Mouse (Mus musculus): ENCODE data around the gene Phactr2. TPM values are rescaled to one million over a fixed set of nuclear protein-coding genes. Genes with fewer than 3 reads are reported as not detected.

Gene Phactr2
- total RNA-seq, 2 experiments from 2014 or later, result 21.3 to 25.7 TPM

DNA sequence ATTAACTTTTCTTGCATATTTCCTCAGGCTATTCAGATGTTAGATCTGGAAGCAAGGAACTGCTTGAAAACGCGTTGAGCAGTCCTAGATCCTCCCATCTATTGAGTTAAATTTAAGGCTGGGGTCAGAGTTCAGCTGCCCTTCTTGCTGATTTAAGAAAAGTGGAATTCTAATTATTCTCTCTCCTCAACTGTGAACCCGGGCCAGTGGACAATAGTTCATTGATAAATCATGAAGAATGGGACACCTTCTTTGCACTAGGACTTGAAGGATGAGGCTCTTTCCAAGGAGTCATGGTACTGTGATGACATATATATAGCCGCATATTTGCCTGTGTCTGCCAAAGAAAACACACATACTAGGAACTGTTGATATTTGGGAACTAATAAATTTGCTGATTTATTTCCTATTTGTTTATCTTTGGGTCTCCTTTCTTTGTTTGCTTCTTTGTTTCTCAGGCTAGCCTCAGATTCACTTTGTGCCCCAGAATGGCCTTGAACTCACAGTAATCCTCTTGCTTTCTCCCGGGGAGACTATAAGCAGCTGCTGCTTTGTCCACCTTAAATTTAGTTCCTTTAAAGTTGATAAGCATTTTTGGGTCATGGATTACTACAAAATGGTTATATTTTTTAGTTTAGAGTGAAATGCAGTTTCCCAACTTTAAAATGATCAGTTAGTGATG lies 127.5 kb downstream of the Phactr2 start:
- intact Hi-C loops (cut with DNase I; ENCODE audit: low total_unique reads), result no loop called here

DNA sequence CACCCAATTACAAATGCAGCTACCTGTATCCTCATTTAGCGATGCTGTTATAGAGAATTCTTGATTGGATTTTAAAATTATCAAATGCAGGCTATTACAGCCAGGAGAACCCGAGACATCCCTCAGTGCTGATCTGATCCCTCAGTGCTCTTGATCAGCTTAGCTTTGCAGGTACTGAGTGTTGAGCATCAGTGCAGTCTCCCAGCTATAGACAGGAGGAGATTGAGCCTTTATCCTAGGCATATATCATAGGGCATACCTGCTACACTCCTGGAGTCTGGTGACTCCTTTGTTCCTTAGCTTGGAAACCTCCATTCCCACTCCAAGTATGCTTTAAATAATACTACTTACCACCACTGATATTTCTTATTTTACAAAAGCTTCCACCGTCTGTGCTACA lies 133.6 kb downstream of the Phactr2 start:
- intact Hi-C loops (cut with DNase I; ENCODE audit: low total_unique reads), result no loop called here
- no peak for DNase-seq

More for the DNA sequence above, 127.5 kb downstream of the Phactr2 start:
- DNase-seq, result no peak

DNA sequence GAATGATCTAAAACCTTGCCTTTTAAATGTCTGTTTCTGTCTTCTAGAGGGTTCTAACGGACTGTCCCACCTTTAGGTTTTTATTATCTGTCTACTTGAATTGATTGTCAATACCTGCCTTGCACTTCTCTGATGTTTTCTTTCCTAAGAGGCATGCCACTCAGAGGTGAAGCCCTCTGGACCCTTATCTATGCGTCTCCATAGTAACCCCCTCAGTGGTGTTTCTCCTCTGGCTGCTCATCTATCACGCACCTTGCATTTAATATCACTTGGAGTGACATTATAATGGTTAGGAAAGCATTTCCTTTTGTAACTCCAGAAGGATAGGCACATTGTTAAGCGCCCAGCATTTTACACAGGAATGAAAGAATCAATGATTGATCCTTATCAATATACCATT lies 137.2 kb downstream of the Phactr2 start:
- intact Hi-C loops (cut with DNase I; ENCODE audit: low total_unique reads), result no loop called here
- DNase-seq, result no peak

DNA sequence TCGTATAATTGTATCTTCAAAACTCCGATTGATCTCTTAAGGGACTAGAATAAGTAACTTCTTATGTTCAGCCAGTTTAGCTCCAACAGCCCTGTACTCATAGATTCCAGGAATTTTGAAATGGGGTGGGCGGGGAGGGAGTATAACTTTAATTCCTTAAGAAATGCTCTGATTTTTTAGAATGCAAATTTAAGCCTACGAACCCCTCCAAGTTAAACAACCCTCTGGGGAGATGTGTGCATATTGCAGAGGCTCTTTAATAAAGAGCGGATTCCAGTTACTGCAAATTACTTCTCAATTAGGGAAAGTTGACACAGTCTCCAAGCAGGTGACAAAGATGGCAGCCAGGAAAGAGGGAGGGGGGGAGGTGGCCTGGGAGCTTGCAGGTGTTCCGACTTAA lies 138.4 kb downstream of the Phactr2 start:
- DNase-seq, result no peak
- intact Hi-C loops (cut with DNase I; ENCODE audit: low total_unique reads), result no loop called here

DNA sequence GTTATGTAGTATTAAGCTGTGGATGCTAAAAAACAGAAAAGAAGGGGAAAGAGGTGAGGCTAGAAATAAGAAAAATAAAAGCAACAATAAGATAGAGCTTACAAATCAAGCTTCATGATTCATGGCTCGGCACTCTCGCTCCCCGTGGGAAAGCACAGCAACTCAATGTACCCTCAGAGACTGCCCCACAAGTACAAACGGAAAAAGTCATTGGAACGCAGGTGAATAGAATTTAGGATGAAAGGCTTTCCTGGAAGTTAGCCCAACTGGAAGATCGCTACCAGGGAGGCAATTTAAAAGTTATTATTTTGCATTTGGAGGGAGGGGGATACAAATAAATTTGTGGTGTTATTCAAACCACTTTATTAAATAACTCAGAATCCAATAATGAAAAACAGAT lies 138.9 kb downstream of the Phactr2 start:
- DNase-seq, result no peak
- intact Hi-C loops (cut with DNase I; ENCODE audit: low total_unique reads), result no loop called here

DNA sequence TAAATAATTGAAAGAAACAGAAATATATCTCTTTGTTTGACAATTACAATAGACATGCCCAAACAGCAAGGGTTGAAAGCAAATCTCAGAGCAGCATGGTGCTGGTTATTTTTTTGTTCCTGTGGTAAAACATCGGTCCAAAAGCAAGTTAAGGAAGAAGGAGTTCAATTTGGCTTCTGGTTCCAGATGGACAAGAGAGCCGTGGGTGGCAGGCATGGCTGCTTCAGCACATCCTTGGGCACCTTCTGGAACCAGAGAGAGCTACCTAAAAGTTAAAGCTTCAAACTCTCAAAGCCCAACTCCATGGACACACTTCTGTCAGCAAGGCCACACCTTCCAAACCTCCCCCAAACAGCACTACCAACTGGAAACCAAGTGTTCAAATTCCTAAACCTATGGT lies 140.4 kb downstream of the Phactr2 start:
- no peak for DNase-seq
- intact Hi-C loops (cut with DNase I; ENCODE audit: low total_unique reads), result no loop called here

DNA sequence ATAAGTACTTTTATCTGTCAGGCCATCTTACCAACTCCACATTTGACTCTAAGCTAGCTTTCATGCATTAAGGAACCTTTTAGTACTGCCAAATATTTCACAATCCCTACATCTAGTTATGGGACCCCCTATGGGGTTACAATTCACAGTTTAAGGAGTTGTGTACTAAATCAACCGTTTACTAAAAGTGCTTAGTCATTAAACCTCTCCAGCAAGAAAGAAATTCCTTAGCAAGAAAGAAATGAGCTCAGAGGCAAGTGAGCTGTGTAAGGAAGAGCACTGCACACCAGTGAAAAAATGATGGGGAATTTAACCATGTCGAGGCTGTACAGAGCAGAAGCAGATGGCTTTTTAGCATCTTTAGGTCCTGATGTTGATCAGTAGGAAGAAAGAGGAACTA lies 141.2 kb downstream of the Phactr2 start:
- intact Hi-C loops (cut with DNase I; ENCODE audit: low total_unique reads), result no loop called here
- DNase-seq, result no peak

DNA sequence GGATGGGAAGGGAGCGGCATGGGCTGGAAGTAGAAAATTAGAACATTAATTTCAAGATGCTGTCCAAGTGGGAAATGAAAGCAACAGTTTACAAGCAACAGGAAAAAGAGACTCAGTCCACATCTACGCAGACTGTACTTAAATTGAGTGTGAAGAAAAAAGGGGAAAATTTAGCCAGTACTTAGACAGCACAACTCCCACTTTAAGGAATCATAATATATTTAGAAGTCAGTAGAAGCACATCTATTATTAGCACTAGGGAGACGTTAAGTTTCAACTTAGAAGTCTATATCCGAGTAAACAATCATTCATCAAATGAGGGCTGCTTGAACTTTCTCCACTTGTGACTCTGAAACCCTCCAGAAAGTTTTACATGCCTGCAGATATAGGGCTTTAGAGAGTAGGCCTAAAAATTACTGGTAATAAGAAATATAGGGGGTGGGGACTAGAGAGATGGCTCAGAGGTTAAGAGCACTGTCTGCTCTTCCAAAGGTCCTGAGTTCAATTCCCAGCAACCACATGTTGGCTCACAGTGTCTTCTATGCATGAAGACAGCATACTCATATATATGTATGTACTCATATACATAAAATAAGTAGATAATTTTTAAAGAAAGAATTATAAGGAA lies 142.7 kb downstream of the Phactr2 start:
- DNase-seq, result no peak
- intact Hi-C loops (cut with DNase I; ENCODE audit: low total_unique reads), result no loop called here

DNA sequence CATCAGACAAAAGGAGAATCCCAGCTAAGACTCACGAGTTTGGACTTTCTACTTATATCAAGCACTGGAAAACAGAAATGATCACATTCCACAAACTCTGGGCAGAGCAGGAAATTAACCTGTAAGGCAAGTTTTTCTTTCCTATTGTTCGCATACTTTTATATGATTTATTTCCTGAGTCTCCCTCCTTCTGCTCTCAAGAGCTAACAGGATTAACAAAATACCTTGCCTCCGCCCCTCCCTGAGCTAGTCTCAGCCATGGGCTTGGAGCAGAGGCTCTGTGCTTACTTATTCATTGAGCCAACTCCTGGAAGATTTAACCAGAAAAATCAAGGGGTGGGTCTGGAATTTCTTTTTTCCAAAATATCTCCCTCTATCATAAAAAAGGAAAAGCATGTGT lies 145.6 kb downstream of the Phactr2 start:
- no peak for DNase-seq
- intact Hi-C loops (cut with DNase I; ENCODE audit: low total_unique reads), result no loop called here

DNA sequence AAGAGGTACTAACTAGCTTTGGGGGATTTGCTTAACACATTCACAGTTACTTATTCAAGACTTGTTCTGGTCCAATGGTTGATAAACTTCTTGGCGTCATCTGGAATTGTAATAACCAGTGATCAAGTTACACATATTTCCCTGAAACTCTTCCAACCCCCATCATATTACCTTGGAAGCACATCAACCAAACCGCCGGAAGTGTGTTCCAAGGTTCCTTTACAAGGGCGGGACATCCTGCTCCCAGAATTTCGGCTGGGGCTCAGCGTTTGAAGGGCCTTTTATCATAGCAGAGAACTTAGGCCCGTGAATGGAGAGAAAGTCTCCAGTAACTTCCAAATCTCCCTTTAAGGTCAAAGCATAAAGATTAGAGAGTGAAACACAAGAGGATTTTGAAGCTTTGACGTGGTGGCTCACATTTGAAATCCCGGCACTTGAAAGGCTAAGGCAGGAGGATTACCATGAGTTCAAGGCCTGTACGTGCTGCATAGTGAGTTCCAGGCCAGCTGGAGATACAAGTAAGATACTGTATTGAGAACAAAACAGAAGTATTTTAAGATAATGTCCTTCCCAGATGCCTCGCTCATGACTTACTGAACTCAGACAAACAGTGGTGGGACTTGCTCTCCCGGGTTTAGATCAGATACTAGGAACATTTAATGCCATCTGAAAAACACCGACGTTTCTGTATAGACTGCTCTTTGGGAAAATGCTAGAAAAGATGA lies 147.9 kb downstream of the Phactr2 start:
- intact Hi-C loops (cut with DNase I; ENCODE audit: low total_unique reads), result no loop called here
- no peak for DNase-seq

DNA sequence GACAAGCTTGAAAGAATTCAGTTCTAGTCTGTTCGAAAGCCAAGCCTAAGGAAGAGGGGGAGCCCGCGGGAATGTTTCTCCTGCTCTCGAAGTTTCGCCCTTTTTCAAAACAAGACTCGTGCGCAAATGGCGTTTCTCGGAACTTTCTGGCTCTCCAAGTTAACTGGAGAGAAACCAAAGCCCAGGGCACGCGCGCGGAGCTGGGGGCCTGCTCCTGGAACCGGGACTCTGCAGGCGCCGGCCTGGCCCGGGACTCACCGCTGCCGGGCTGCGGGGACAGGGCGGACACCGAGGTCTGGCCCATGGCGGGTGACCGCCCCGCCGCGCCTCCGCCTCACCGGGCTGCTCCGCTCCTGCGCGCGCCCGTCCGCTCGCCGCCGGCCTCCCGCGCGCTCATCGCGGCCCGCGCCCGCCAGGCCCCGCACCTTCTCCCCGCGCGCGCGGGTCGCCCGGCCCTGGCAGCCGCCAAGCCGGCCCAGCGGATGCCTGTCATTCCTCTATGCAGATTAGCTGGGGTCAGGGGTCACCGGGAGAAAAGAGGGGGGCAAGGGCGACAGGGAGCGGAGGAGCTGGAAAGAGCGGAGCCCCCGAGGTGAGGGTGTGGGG lies 150.3 kb downstream of the Phactr2 start:
- intact Hi-C loops (cut with DNase I; ENCODE audit: low total_unique reads), result no loop called here
- peak; percentile 75 for DNase-seq

DNA sequence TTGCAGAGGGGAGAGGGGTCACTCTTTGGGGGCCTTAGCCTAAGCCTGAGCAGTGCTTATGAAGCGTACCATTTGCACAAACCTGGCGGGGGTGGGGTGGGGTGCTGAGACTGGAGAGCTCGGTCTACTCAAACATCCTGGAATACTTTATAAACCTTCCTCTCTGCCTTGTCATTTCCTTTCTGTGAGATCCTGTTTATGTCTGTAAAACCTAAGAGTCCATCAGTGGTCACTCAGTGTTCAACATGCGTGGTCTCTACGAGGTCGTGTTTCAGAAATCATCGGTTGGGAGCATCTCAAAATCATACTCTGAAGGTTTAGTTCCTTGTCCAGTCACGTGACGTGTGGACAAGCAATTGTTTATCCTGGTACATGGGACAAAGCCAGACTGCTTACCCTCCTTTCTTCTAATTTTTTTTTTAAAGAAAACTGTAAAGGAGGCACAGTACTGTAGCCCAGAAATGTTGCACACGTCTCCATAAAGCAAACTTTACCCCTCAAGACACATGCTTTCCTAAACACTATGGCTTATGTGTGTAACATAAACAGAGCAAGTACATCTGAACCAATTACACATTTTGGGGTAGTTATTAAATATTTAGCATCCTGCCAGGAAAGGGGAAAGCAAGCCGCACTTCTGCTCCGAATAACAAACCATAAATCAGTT lies 150.9 kb downstream of the Phactr2 start:
- intact Hi-C loops (cut with DNase I; ENCODE audit: low total_unique reads), result no loop called here
- no peak for DNase-seq

DNA sequence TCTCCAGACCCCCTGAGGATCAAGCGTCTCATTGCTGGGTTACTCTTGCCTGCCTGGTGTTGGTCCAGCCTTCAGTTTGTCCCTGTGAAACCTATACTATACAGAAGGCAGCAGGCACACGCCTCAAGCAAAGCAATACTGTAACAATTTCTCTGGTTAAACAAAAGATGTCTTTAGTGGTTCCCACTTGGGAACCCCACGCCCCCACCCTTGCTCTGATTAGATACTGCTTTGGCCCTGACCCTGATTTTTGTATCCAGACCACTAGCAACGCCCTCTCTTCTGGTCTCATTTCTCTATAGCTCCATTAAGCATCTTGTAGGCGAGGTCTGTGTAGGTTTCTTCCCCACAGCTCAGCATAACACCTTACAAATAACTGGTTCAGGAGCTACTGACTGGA lies 159.2 kb downstream of the Phactr2 start:
- intact Hi-C loops (cut with DNase I; ENCODE audit: low total_unique reads), result no loop called here

DNA sequence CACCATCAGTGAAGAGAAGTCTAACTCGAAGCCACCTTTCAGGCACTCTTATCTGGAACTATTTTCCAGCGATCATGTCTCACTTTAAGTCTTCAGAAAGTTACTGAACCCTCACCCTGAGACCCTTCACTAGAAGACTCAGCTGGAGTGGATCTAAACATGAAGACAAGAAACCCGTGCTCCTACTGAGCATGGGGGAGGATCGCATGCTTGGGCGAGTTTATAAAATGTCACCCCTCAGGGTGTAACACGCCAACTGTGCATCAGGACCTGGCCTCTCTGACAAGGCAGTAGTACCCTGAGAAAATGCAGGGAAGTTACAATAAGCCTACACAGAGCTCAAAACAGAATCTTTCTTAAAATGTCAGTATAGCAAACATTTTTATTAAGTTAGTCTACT lies 161.6 kb downstream of the Phactr2 start:
- intact Hi-C loops (cut with DNase I; ENCODE audit: low total_unique reads), result no loop called here

More for the DNA sequence above, 159.2 kb downstream of the Phactr2 start:
- no peak for DNase-seq

DNA sequence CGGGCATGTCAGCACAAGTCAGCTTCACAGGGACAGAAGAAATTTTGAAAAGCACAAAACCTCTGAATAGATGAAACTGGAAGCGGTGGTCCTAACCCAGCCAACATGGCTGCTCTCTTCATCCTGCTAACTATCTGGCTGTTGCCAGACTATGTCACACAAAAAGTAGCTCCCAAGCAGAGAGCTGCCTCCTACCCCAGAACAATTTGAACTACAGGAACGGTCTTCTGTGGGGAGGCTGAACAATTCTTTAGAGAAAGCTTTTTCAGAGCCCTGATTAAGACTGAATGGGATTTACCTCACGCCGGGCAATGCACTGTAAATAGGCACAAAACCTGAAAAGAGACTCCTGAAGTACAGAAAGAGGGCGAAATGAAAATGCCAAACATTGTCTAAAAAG lies 162.6 kb downstream of the Phactr2 start:
- intact Hi-C loops (cut with DNase I; ENCODE audit: low total_unique reads), result no loop called here
- no peak for DNase-seq

More for the DNA sequence above, 161.6 kb downstream of the Phactr2 start:
- DNase-seq, result no peak

DNA sequence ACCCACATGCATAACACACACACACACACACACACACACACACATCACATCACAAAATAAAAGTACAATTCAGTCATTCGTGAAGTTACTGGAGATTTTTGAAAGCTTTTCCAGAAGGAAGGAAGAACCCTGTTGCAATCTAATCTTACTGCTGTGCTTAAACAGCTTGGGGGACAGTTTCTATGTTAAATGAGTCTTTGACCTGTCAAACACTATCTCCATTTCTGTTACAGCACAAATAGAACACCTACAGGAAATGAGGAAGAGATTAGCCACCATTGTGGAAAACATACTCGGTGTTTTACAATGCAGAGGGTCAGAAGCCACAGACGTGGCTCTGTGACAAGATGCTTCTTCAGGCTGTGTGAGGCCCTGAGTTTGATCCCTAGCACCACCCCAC lies 164.1 kb downstream of the Phactr2 start:
- intact Hi-C loops (cut with DNase I; ENCODE audit: low total_unique reads), result no loop called here
- DNase-seq, result no peak

DNA sequence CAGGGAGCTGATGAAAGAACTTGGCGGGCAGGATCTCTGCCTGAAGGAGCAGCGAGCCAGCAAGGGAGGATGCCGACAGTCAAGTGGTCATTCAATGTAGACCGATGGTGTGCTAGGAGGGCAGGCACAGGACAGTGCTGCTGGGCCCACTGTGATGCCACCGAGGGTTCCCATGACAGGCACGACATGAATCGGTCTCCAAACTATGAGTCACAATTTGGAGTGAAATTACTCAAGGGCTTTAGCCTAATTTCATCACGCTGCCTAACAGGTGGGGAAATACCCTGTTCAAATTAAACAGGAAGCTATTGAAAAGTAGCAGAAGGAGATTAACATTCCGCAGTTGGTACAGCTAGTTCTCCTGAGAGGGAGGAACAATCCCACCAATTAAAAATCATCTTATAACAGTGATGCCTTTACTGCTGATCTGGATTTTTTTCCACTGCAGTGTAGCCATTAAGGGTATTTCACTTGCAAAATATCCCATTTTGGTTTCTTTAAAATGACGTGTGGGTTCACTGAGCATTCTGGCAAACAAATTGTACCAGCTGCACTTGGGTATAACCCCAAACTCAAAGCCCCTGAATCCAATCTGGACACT lies 169.5 kb downstream of the Phactr2 start:
- no peak for DNase-seq
- intact Hi-C loops (cut with DNase I; ENCODE audit: low total_unique reads), result no loop called here

DNA sequence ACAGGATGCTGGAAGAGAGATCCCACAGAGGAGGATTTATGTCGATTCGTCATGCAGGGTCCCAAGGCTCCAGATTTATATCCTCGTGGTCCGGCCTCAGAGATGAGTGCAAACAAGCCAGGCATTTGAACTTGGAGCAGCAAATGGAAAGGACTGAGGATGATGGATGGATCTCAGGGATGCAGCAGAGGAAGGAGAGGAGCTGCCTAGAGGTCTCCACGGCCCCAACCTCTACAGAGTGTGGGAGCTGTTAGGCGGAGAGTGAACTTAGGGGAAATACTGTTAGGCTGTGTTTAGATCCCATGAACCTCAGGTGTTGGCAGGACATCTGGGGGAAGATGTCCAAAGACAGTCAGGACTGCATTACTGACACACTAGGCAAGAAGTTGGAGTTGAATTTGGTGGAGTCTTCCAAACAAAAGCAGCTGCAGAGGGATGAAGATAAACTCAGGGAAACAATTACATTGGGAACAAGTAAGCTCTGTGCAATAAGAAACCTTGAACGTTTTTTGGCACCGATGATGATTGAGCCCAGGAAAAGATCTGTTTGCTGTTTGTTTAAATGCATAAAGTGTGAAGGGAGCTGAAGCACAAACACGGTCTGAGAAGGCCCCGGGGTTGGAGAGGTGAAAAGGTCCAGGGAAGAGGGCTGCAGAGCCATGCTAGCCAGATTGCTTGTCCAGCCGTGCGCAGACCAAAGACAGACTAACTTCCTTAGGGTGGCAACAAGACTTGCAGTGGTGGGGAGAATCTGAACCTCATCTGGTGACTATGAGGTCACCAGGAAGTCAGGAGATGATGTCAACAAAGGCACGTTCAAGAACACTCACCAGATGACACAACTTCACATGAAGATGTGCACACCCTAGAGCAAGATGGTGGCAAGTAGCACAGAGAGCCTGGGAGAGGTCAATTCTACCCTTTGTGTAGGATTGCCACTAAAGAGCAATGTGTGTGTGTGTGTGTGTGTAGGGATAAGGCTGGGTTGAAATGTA lies 170.6 kb downstream of the Phactr2 start:
- intact Hi-C loops (cut with DNase I; ENCODE audit: low total_unique reads), result no loop called here
- no peak for DNase-seq
